Mouse (Mus musculus) spleen, adult 2 months (tissue): ENCODE data around the gene Mea1.

Experiments
- CTCF ChIP-seq: fragments of 200-500 bp; IDR thresholded peaks from 2 replicates; pipeline ENCODE4 v1.5.1; 2011; ENCODE audit warnings: mild to moderate bottlenecking, inconsistent platforms; ENCODE audit not compliant: insufficient read depth, insufficient read length, insufficient replicate concordance; ENCODE audit errors: extremely low read depth
- POLR2A ChIP-seq: fragments of 200-500 bp; IDR thresholded peaks from 2 replicates; pipeline ENCODE4 v1.6.1; 2011; ENCODE audit warnings: low read depth, low read length, inconsistent platforms

GRCm38 (mm10) chr17:46674530-46675283, 3.9 kb upstream of the Mea1 start:
- no peak for TF ChIP-seq POLR2A
- TF ChIP-seq CTCF = no peak
